Mouse (Mus musculus) intestine, embryonic 14.5 days (tissue): ENCODE results near the gene Chd1l. TPM values are rescaled to one million over a fixed set of nuclear protein-coding genes. Genes with fewer than 3 reads are reported as not detected.

Experiments
- ATAC-seq: fragments of 200-750 bp; cut with Nextera tagmentation; replicated peaks from 2 replicates; pipeline ENCODE4 v1.8.0; 2017; ENCODE audit warnings: low read depth, moderate number of reproducible peaks, moderate TSS enrichment, moderate library complexity; ENCODE audit not compliant: low FRiP score, low TSS enrichment
- DNase-seq: peaks from one replicate; pipeline ENCODE4 v3.0.0-alpha.2; 2018; ENCODE audit warnings: low spot score
- H3K27ac ChIP-seq: fragments of 300-500 bp; sonication (generic); 2 replicates; pipeline ENCODE4 v1.5.1; 2014; ENCODE audit warnings: low read depth, mild to moderate bottlenecking, control low read depth
- H3K27me3 ChIP-seq: fragments of 300-500 bp; sonication (generic); replicated peaks from 2 replicates; pipeline ENCODE4 v1.6.1; 2014; ENCODE audit warnings: low read length, control low read depth; ENCODE audit not compliant: control insufficient read depth, insufficient read depth
- H3K36me3 ChIP-seq: fragments of 300-500 bp; sonication (generic); 2 replicates; pipeline ENCODE4 v1.6.1; 2014; ENCODE audit warnings: low read length, control low read depth; ENCODE audit not compliant: control insufficient read depth, insufficient read depth
- H3K4me1 ChIP-seq: fragments of 300-500 bp; sonication (generic); replicated peaks from 2 replicates; pipeline ENCODE4 v1.6.1; 2014; ENCODE audit warnings: low read length, control low read depth, mixed read lengths; ENCODE audit not compliant: control insufficient read depth, insufficient read depth
- H3K4me2 ChIP-seq: fragments of 300-500 bp; sonication (generic); 2 replicates; pipeline ENCODE4 v1.6.1; 2014; ENCODE audit warnings: low read length
- H3K4me3 ChIP-seq: fragments of 300-500 bp; sonication (generic); 2 replicates; pipeline ENCODE4 v1.5.1; 2014; ENCODE audit warnings: low read depth, low read length, control low read depth, mixed read lengths
- H3K9ac ChIP-seq: fragments of 300-500 bp; sonication (generic); 2 replicates; pipeline ENCODE4 v1.6.1; 2014; ENCODE audit warnings: mild to moderate bottlenecking, low read length
- H3K9me3 ChIP-seq: fragments of 300-500 bp; sonication (generic); 2 replicates; pipeline ENCODE4 v1.6.1; 2016; ENCODE audit warnings: low read length, control low read depth; ENCODE audit not compliant: control insufficient read depth
- WGBS: fragments of 180-500 bp; shearing (Covaris S2); extraction: QIAGEN DNeasy Blood & Tissue Kit; methylation state at CpG from one replicate; pipeline ENCODE4 v1.1.7; 2014; 5-methylcytosine and 5-hydroxymethylcytosine counted together
- polyA plus RNA-seq: library from polyadenylated mRNA; unstranded; fragments of >200 nt; fragmentation: Nextera tagmentation; extraction: Ambion mirVana; gene quantifications from 2 replicates; pipeline ENCODE4 v1.2.1, GENCODE M21; 2014

The Chd1l gene
- polyA plus RNA-seq, 1 experiment from 2014 or later, result 20.2 TPM

GRCm38 (mm10) chr3:97587656-97588055 lies 22.3 kb downstream of the Chd1l start:
- ATAC-seq (no peak), DNase-seq (no peak)
- Histone ChIP-seq H3K9ac (no peak overlapping the region), H3K27ac (no peak overlapping the region), H3K4me3 (no peak overlapping the region), H3K4me1 (0 out of 2 replicates have a peak, but pooled peaks cover 4% of the 10 kb centered on the region), H3K27me3 (no peaks in the 10 kb centered on the region), H3K36me3 (peaks cover 19% of the 10 kb centered on the region), H3K9me3 (no peaks in the 10 kb centered on the region), H3K4me2 (no peak overlapping the region)
- WGBS, result 57% methylated on average over 9 of the region's 9 CpGs

- DNase-seq (peak; percentile 87), ATAC-seq (peak; percentile 60; the same call in 1 of the 2 replicates)
- no peaks in the 10 kb centered on the region for H3K27me3 ChIP-seq
- H3K9me3 ChIP-seq, result no peaks in the 10 kb centered on the region
- no peak overlapping the region for H3K27ac ChIP-seq
- no peak overlapping the region for H3K9ac ChIP-seq
- 0 out of 2 replicates have a peak, but pooled peaks cover 4% of the 10 kb centered on the region for H3K4me1 ChIP-seq
- WGBS, result 57% methylated on average over 18 of the region's 18 CpGs
- H3K4me3 ChIP-seq, result no peak overlapping the region
- H3K36me3 ChIP-seq, result peaks cover 30% of the 10 kb centered on the region
- H3K4me2 ChIP-seq, result no peak overlapping the region
Observed at GRCm38 (mm10) chr3:97585383-97586160, 24.4 kb downstream of the Chd1l start.

GRCm38 (mm10) chr3:97573807-97574206 lies 36.2 kb downstream of the Chd1l start:
- Histone ChIP-seq H3K4me2 (no peak overlapping the region), H3K4me1 (no peaks in the 10 kb centered on the region), H3K4me3 (no peak overlapping the region), H3K27me3 (no peaks in the 10 kb centered on the region), H3K27ac (no peak overlapping the region), H3K9me3 (no peaks in the 10 kb centered on the region), H3K9ac (no peak overlapping the region), H3K36me3 (0 out of 2 replicates have a peak, but pooled peaks cover 8% of the 10 kb centered on the region)
- no peak for DNase-seq
- ATAC-seq, result no peak
- WGBS, result 85% methylated on average over 9 of the region's 9 CpGs

GRCm38 (mm10) chr3:97564588-97564987 lies 45.4 kb downstream of the Chd1l start:
- no peaks in the 10 kb centered on the region for H3K9me3 ChIP-seq
- H3K4me1 ChIP-seq, result no peaks in the 10 kb centered on the region
- H3K27ac ChIP-seq, result peak overlapping the region; percentile 6; the same call in 1 of the 2 replicates
- H3K4me3 ChIP-seq, result no peak overlapping the region
- DNase-seq, result no peak
- 40% methylated on average over 5 of the region's 5 CpGs for WGBS
- no peak overlapping the region for H3K9ac ChIP-seq
- peaks cover 20% of the 10 kb centered on the region for H3K36me3 ChIP-seq
- H3K27me3 ChIP-seq, result no peaks in the 10 kb centered on the region
- ATAC-seq, result no peak
- no peak overlapping the region for H3K4me2 ChIP-seq

GRCm38 (mm10) chr3:97558554-97558953 lies 51.4 kb downstream of the Chd1l start:
- H3K4me1 ChIP-seq, result no peaks in the 10 kb centered on the region
- H3K9ac ChIP-seq, result no peak overlapping the region
- DNase-seq (no peak), ATAC-seq (no peak)
- H3K36me3 ChIP-seq, result peaks cover 7% of the 10 kb centered on the region; the same call in 1 of the 2 replicates
- H3K4me2 ChIP-seq, result no peak overlapping the region
- H3K27ac ChIP-seq, result no peak overlapping the region
- H3K9me3 ChIP-seq, result no peaks in the 10 kb centered on the region
- H3K4me3 ChIP-seq, result no peak overlapping the region
- H3K27me3 ChIP-seq, result no peaks in the 10 kb centered on the region
- WGBS, result 89% methylated on average over 5 of the region's 5 CpGs

GRCm38 (mm10) chr3:97546205-97546604 lies 63.8 kb downstream of the Chd1l start:
- H3K36me3 ChIP-seq, result no peaks in the 10 kb centered on the region
- WGBS, result 52% methylated on average over 8 of the region's 8 CpGs
- no peak overlapping the region for H3K27ac ChIP-seq
- no peak for ATAC-seq
- no peaks in the 10 kb centered on the region for H3K4me1 ChIP-seq
- no peak overlapping the region for H3K9ac ChIP-seq
- DNase-seq, result peak; percentile 21
- no peak overlapping the region for H3K4me3 ChIP-seq
- no peak overlapping the region for H3K4me2 ChIP-seq
- H3K27me3 ChIP-seq, result no peaks in the 10 kb centered on the region
- H3K9me3 ChIP-seq, result no peaks in the 10 kb centered on the region

GRCm38 (mm10) chr3:97540171-97540570 lies 69.8 kb downstream of the Chd1l start:
- Histone ChIP-seq H3K27me3 (no peaks in the 10 kb centered on the region), H3K9me3 (no peaks in the 10 kb centered on the region), H3K27ac (no peak overlapping the region), H3K36me3 (no peaks in the 10 kb centered on the region), H3K9ac (no peak overlapping the region), H3K4me2 (no peak overlapping the region), H3K4me3 (no peak overlapping the region), H3K4me1 (no peaks in the 10 kb centered on the region)
- 33% methylated on average over 1 of the region's 1 CpGs for WGBS
- no peak for DNase-seq
- no peak for ATAC-seq

GRCm38 (mm10) chr3:97538634-97539033 lies 71.4 kb downstream of the Chd1l start:
- Histone ChIP-seq H3K27ac (no peak overlapping the region), H3K9ac (no peak overlapping the region), H3K4me2 (no peak overlapping the region), H3K4me3 (no peak overlapping the region), H3K4me1 (no peaks in the 10 kb centered on the region), H3K9me3 (no peaks in the 10 kb centered on the region), H3K27me3 (no peaks in the 10 kb centered on the region), H3K36me3 (no peaks in the 10 kb centered on the region)
- 54% methylated on average over 1 of the region's 1 CpGs for WGBS
- ATAC-seq, result no peak
- DNase-seq, result peak; percentile 23

- WGBS, result 86% methylated on average over 2 of the region's 2 CpGs
- H3K4me3 ChIP-seq, result no peak overlapping the region
- H3K9ac ChIP-seq, result no peak overlapping the region
- H3K9me3 ChIP-seq, result no peaks in the 10 kb centered on the region
- ATAC-seq (no peak), DNase-seq (no peak)
- H3K27me3 ChIP-seq, result no peaks in the 10 kb centered on the region
- no peak overlapping the region for H3K27ac ChIP-seq
- H3K36me3 ChIP-seq, result no peaks in the 10 kb centered on the region
- H3K4me2 ChIP-seq, result no peak overlapping the region
- H3K4me1 ChIP-seq, result no peaks in the 10 kb centered on the region
Observed at GRCm38 (mm10) chr3:97537006-97537405, 73.0 kb downstream of the Chd1l start.
